Mouse (Mus musculus) neural tube, embryonic 14.5 days (tissue): ENCODE data around the gene 1700013G24Rik. TPM values are rescaled to one million over a fixed set of nuclear protein-coding genes. Genes with fewer than 3 reads are reported as not detected.

Experiments
- ATAC-seq: fragments of 200-750 bp; cut with Nextera tagmentation; 2 replicates; pipeline ENCODE4 v1.8.0; 2017; ENCODE audit warnings: low read depth, mild to moderate bottlenecking, moderate TSS enrichment, moderate library complexity
- H3K27ac ChIP-seq: fragments of 300-500 bp; sonication (generic); 2 replicates; pipeline ENCODE4 v1.5.1; 2014; ENCODE audit warnings: low read depth, mild to moderate bottlenecking, control low read depth, low read length, moderate library complexity, mixed read lengths
- H3K27me3 ChIP-seq: fragments of 300-500 bp; sonication (generic); 2 replicates; pipeline ENCODE4 v1.6.1; 2014; ENCODE audit warnings: low read length; ENCODE audit not compliant: control insufficient read depth, insufficient read depth
- H3K36me3 ChIP-seq: fragments of 300-500 bp; sonication (generic); 2 replicates; pipeline ENCODE4 v1.6.1; 2014; ENCODE audit warnings: low read length, mixed read lengths; ENCODE audit not compliant: control insufficient read depth, insufficient read depth
- H3K4me1 ChIP-seq: fragments of 300-500 bp; sonication (generic); 2 replicates; pipeline ENCODE4 v1.6.1; 2014; ENCODE audit warnings: low read length; ENCODE audit not compliant: control insufficient read depth, insufficient read depth
- H3K4me2 ChIP-seq: fragments of 300-500 bp; sonication (generic); 2 replicates; pipeline ENCODE4 v1.6.1; 2014; ENCODE audit warnings: mild to moderate bottlenecking, low read depth, low read length, control low read depth
- H3K4me3 ChIP-seq: fragments of 300-500 bp; sonication (generic); 2 replicates; pipeline ENCODE4 v1.5.1; 2014; ENCODE audit warnings: low read depth, low read length, control low read depth, mixed read lengths
- H3K9ac ChIP-seq: fragments of 300-500 bp; sonication (generic); replicated peaks from 2 replicates; pipeline ENCODE4 v1.6.1; 2014; ENCODE audit warnings: low read depth, mild to moderate bottlenecking, control low read depth, low read length, mixed read lengths
- H3K9me3 ChIP-seq: fragments of 300-500 bp; sonication (generic); 2 replicates; pipeline ENCODE4 v1.6.1; 2016; ENCODE audit warnings: low read length; ENCODE audit not compliant: control insufficient read depth
- WGBS: fragments of 180-500 bp; shearing (Covaris S2); extraction: QIAGEN DNeasy Blood & Tissue Kit; methylation state at CpG from one replicate; pipeline ENCODE4 v1.1.7; 2014; 5-methylcytosine and 5-hydroxymethylcytosine counted together
- polyA plus RNA-seq: library from polyadenylated mRNA; unstranded; fragments of >200 nt; fragmentation: Nextera tagmentation; extraction: Ambion mirVana; gene quantifications from 2 replicates; pipeline ENCODE4 v1.2.1, GENCODE M21; 2014

The 1700013G24Rik gene
- polyA plus RNA-seq, 1 experiment from 2014 or later: not detected

DNA sequence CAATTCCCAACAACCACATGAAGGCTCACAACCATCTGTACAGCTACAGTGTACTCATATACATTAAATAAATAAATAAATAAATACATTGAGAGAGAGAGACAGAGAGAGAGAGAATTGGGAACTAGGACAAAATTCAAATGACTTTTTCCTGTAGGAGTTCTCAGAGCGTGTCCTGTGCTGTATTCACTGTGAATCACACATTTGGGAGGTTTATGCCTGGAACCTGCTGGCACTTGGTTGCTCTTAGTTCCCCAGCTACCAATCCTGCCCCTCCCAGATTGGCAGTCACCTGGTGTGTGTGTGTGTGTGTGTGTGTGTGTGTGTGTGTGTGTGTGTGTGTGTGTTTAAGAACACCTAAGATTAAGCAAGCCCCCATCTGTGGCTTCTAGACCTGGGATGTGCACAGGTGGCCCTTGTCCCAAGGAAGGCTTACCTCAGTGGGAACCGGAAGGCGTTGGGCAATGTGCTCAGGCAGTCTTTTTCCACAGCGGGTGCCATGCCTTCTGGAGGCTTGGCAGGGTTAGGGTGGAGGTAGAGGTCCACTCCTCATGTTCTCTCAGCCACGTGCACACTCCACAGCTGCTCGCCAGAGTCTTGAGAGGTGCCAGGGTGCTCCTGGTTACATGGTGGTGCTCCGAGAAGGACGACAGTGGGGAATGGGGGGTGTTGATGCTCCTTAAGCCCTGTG, 16.0 kb upstream of the 1700013G24Rik start:
- Histone ChIP-seq H3K9ac (no peak overlapping the region), H3K27ac (no peak overlapping the region), H3K4me3 (no peak overlapping the region), H3K4me2 (no peak overlapping the region), H3K9me3 (no peaks in the 10 kb centered on the region), H3K4me1 (no peaks in the 10 kb centered on the region), H3K27me3 (no peaks in the 10 kb centered on the region), H3K36me3 (no peaks in the 10 kb centered on the region)
- ATAC-seq: no peak
- 88% methylated on average over 8 of the region's 8 CpGs for WGBS

DNA sequence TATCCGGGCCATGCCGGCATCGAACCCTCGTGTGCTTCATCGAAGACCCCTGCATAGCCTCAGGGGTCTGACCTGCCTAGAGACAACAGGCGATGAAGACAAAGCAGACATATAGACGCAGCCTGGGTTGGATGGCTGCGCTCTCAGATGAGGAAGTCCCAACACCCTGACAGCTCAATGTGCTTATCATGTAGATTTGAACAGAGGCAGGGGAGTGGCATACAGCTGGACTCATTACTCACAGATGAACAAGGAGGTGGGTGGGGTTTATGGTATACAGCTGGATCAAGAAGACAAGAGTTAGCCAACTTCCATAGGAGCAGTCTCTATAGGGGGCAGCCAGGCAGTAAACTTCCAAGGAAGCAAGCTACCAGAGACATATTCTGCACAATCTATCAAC, 14.2 kb upstream of the 1700013G24Rik start:
- no peaks in the 10 kb centered on the region for H3K4me1 ChIP-seq
- H3K9me3 ChIP-seq: no peaks in the 10 kb centered on the region
- no peaks in the 10 kb centered on the region for H3K27me3 ChIP-seq
- WGBS: 94% methylated on average over 8 of the region's 8 CpGs
- no peak overlapping the region for H3K4me3 ChIP-seq
- no peaks in the 10 kb centered on the region for H3K36me3 ChIP-seq
- no peak overlapping the region for H3K4me2 ChIP-seq
- no peak overlapping the region for H3K9ac ChIP-seq
- ATAC-seq: no peak
- H3K27ac ChIP-seq: no peak overlapping the region

DNA sequence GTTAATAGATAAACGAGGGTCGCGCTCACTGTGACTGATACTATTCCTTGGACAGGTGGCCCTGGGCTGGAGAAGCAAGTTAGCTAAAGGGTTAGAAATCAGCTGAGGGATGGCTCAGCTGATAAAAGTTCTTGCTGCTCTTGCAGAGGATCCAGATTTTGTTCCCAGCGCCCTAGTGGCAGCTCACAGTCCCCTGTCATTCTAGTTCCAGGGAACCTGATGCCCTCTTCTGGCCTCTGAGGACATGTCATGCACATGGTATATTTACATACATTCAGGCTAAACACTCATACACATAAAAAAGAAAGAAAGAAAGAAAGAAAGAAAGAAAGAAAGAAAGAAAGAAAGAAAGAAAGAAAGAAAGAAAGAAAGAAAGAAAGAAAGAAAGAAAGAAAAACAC, 11.8 kb upstream of the 1700013G24Rik start:
- 86% methylated on average over 4 of the region's 4 CpGs for WGBS
- Histone ChIP-seq H3K4me3 (no peak overlapping the region), H3K27ac (no peak overlapping the region), H3K4me2 (no peak overlapping the region), H3K9ac (no peak overlapping the region), H3K9me3 (no peaks in the 10 kb centered on the region), H3K36me3 (no peaks in the 10 kb centered on the region), H3K27me3 (no peaks in the 10 kb centered on the region), H3K4me1 (no peaks in the 10 kb centered on the region)
- ATAC-seq: no peak

DNA sequence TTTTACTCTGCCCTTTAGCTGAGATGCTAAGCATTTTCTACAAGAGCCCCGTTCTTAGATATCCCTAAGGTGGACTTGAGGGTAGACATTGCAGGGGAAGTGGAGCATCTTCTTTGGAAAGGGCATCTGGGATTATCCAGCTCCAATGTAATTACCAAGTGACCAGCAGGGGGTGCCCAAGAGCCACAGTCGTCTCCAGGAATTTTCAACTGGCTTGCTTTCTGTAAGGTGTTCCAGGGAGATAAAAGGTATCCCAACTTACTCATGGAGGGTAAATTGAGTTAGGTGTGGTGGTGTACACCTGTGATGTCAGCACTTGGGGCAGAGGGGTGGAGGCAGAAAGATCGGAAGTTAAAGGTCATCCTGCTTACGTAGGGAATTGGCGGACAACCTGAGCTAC, 9.5 kb upstream of the 1700013G24Rik start:
- Histone ChIP-seq H3K36me3 (no peaks in the 10 kb centered on the region), H3K9ac (no peak overlapping the region), H3K4me1 (peaks cover 4% of the 10 kb centered on the region; the same call in 1 of the 2 replicates), H3K4me3 (no peak overlapping the region), H3K27ac (no peak overlapping the region), H3K9me3 (no peaks in the 10 kb centered on the region), H3K27me3 (no peaks in the 10 kb centered on the region), H3K4me2 (no peak overlapping the region)
- WGBS: 37% methylated on average over 5 of the region's 5 CpGs
- 0 out of 2 replicates have a peak, but pooled peaks have one; percentile 21 for ATAC-seq

DNA sequence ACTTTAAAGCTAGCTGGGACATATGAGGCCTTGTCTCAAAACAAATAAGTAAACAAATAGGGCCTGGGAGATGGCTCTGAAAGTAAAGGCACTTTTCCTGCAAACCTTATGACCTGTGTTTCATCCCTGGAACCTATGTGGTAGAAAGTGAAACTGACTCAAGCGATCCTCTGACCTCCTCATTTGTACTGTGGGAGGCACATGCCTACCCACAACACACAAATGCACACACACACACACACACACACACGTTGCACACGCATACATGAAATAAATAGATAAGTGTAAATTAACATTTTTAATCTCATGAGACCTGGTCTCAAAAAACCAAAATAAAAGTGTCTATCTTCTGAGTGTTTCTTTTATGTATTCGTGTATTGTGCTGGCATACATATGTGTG, 7.2 kb upstream of the 1700013G24Rik start:
- Histone ChIP-seq H3K4me2 (no peak overlapping the region), H3K4me1 (peaks cover 4% of the 10 kb centered on the region; the same call in 1 of the 2 replicates), H3K9ac (no peak overlapping the region), H3K27ac (no peak overlapping the region), H3K9me3 (no peaks in the 10 kb centered on the region), H3K27me3 (no peaks in the 10 kb centered on the region), H3K4me3 (no peak overlapping the region), H3K36me3 (no peaks in the 10 kb centered on the region)
- WGBS: 89% methylated on average over 4 of the region's 4 CpGs
- ATAC-seq: no peak

DNA sequence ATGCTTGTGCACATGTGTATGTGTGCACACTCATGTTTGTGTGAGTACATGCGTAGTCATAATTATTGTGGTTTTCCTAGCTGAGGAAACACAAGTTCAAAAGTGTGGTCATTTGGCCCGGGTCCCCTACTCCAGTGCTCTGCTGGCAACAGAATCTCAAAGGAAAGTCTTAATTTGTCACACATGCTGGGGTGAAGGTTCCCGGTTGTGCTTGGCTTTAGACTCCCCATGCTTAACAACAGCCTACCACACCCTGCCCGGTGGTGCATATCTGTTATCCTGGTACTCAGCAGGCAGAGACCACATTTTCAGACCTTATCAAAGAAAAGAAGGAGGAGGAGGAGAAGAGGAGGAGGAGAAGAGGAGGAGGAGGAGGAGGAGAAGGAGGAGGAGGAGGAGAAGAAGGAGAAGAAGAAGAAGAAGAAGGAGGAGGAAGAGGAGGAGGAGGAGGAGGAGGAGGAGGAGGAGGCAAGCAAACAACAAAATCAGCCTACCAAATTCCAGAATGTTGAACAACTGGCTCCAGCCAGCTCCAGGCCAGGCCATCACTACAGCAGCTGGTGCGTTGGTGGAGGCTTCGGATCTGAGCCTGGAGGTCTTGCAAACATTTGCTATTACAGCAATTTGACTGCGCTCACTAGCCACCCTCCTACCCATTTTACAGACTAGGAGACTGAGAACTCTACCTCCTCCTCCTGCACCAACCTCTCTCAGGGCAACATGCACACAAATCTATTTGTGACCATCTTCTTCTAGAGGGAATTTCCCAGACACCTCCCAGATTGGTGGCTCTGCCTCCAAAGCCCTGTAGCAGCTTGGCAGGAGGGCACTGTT, 5.5 kb upstream of the 1700013G24Rik start:
- H3K9ac ChIP-seq: no peak overlapping the region
- no peak for ATAC-seq

DNA sequence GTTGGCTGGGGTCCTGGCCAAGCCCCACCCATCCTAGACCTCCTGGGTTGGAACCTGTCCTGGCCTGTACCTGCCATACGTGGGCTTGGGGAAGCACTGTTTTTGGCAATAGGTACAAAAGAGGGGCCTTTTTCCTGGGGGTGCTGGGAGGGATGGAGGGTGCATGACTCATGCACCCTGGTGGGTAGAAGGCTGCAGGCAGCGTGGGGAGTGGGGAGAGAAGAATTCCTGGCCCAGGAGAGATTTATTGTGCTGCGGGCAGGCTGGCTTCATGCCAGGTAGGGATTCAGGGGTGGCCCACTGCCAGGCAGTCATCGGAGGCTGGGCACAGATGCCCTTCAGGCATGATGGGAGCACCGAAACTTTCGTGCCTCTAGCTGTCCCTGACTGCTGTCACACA, 4.9 kb upstream of the 1700013G24Rik start:
- peak; percentile 49; the same call in 1 of the 2 replicates for ATAC-seq
- H3K9me3 ChIP-seq: no peaks in the 10 kb centered on the region
- H3K4me1 ChIP-seq: peaks cover 4% of the 10 kb centered on the region; the same call in 1 of the 2 replicates
- H3K27ac ChIP-seq: no peak overlapping the region
- no peak overlapping the region for H3K4me2 ChIP-seq
- H3K36me3 ChIP-seq: no peaks in the 10 kb centered on the region
- no peak overlapping the region for H3K9ac ChIP-seq
- 29% methylated on average over 6 of the region's 6 CpGs for WGBS
- no peaks in the 10 kb centered on the region for H3K27me3 ChIP-seq
- H3K4me3 ChIP-seq: no peak overlapping the region

More for the DNA sequence above, 5.5 kb upstream of the 1700013G24Rik start:
- Histone ChIP-seq H3K9me3 (no peaks in the 10 kb centered on the region), H3K4me3 (no peak overlapping the region), H3K4me2 (no peak overlapping the region), H3K36me3 (no peaks in the 10 kb centered on the region), H3K27me3 (no peaks in the 10 kb centered on the region), H3K27ac (no peak overlapping the region), H3K4me1 (peaks cover 4% of the 10 kb centered on the region; the same call in 1 of the 2 replicates)
- 71% methylated on average over 7 of the region's 7 CpGs for WGBS

DNA sequence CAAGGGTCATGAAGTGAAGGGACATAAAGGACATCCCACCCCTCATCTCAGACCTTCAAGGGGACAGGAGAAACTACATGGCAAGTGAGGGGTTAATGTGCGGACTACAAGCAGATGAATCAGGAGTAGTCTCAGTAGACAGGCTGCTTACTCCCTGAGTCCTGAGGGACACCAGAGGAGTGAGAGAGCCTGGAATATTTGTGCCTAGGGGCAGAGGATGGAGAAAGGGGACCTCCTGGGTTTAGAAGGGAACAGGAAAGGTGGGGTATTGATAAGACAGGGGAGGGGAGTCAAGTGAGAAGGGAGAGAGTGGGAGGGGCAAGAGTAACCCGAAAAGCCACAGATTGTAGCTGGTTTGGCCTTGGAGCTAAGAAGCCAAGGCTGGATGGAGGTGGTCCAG, 4.4 kb upstream of the 1700013G24Rik start:
- Histone ChIP-seq H3K4me3 (no peak overlapping the region), H3K36me3 (no peaks in the 10 kb centered on the region), H3K27ac (no peak overlapping the region), H3K4me1 (peaks cover 4% of the 10 kb centered on the region; the same call in 1 of the 2 replicates), H3K4me2 (no peak overlapping the region), H3K9ac (no peak overlapping the region), H3K27me3 (no peaks in the 10 kb centered on the region), H3K9me3 (no peaks in the 10 kb centered on the region)
- WGBS: 48% methylated on average over 2 of the region's 2 CpGs
- ATAC-seq: peak; percentile 38; the same call in 1 of the 2 replicates

DNA sequence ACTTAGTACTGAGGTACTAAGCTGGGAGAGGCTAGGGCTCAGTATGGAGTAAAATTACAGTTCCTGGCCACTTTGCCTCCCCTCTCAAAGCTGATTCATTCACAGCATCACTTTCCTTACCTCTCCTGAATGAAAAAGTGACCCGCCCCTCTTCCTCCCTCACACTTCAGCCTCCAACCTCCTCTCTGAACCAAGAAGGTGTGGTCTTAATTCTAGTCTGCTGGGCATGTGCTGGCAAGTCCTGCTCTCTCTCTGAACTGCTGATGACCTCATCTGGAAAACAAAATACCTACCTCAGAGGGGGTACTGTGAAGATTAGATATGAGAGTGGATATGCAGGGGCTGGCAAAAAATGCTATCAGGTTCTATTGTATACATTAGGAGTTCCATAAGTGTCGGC, 4.0 kb upstream of the 1700013G24Rik start:
- WGBS: 90% methylated on average over 2 of the region's 2 CpGs
- Histone ChIP-seq H3K9me3 (no peaks in the 10 kb centered on the region), H3K4me2 (no peak overlapping the region), H3K9ac (no peak overlapping the region), H3K36me3 (no peaks in the 10 kb centered on the region), H3K27me3 (no peaks in the 10 kb centered on the region), H3K27ac (no peak overlapping the region), H3K4me1 (peaks cover 4% of the 10 kb centered on the region; the same call in 1 of the 2 replicates), H3K4me3 (no peak overlapping the region)
- no peak for ATAC-seq
